Mouse (Mus musculus) layer of hippocampus, adult 18-20 months (tissue): ENCODE results near the gene B4galt3. TPM values are rescaled to one million over a fixed set of nuclear protein-coding genes. Genes with fewer than 3 reads are reported as not detected.
A peak's percentile ranks its signal among the peaks of the same experiment; 100 is the strongest.

Source experiments
- DNase-seq, 2 experiments: peaks; one replicate each; pipeline ENCODE4 v3.0.0; 2022; ENCODE audit warnings: low spot score in 2 of 2
- long read RNA-seq: library from polyadenylated mRNA; stranded (forward); transcript quantifications from one replicate; pipeline ENCODE4 v2.0.0, GENCODE M21; 2021
- total RNA-seq, 2 experiments: library from RNA; stranded (reverse); gene quantifications; 2 replicates each; pipeline ENCODE4 v1.2.3; 2021

The B4galt3 gene
- 10 to 100 TPM; 71.0 to 71.4 TPM for total RNA-seq
- long read RNA-seq, transcript B4galt3-201 (8 exons, 1,998 nt) = major isoform, 47 of 71 reads
- long read RNA-seq, partial matches to known transcripts = 8 of 71 reads
- long read RNA-seq, other reads (novel, unspliced or antisense) = 15 of 71 reads

GRCm38 (mm10) chr1:171269848-171270572 is at the start of gene B4galt3:
Gene B4galt3 (plus strand): TSS chr1:171270328.
- DNase-seq = peak; percentile 94 to 96

DNA sequence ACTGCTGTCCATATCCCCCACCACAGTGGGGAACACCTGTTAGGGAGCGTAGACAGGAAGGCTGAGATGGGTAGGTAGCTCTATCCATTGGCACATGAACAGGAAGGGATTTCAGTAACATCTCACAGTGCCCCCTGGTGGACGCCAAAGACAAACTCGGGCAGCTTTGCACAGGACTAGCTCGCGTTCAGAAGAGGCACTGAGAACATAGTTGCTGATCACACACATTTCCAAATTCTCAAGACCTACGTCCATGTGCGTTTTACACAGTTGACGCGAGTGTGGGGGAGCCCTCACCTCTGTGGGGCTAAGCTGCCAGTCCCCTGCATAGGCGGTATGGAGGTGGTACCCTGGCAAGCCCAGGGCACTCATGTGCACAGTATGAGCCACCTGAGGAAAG is 49.3 kb upstream of the B4galt3 start:
- DNase-seq = peak; percentile 82 to 92

GRCm38 (mm10) chr1:171221281-171222193 is 48.6 kb upstream of the B4galt3 start:
- DNase-seq = peak in 1 of 2 experiments; percentile 23

DNA sequence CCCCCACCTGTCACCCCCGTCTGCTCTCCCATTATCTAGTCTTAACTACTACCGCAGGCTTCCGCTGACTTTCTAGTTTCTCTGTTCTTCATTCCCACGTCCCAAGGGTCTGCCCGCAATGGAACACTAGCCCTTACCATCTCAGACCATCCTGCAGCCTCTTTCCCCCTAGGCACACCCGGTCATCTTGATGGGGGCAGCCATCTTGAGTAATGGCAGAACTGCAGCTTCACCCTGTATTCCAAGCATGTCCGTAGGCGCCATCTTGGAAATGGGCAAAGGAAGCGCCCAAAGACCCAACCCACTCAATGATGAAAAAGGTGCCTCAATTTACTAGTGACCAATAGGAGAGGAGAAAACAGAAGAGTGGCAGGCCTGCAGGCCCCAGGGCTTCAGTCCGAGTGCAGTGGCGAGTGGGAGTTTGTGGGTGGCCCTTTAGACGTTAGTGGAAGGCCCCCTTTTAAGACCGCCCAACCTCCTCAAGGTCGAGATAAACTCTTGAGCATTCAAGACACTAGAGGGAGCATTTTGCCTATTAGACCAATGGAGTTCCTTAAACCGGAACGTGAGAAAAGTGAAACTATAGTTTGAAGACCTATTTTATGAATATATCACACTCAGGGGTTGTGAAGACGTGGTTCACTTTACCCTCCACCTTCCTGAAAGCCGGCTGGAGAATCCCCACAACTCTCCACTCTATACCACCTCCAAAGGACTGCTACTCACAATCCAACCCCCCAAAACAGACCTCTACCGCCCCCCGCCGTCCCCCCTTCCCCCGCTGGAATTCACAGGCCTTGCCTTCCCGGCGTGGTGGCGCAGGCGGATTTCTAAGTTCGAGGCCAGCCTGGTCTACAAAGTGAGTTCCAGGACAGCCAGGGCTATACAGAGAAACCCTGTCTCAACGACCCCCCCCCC is 47.6 kb upstream of the B4galt3 start, which contains the start of gene Tomm40l:
TSS of gene Tomm40l (minus strand) at position 277 of the 918 bp plus-strand sequence.
- peak; percentile 97 to 98 for DNase-seq

- no peak for DNase-seq
These were observed 47.0 kb upstream of the B4galt3 start for GRCm38 (mm10) chr1:171223168-171223567.

DNA sequence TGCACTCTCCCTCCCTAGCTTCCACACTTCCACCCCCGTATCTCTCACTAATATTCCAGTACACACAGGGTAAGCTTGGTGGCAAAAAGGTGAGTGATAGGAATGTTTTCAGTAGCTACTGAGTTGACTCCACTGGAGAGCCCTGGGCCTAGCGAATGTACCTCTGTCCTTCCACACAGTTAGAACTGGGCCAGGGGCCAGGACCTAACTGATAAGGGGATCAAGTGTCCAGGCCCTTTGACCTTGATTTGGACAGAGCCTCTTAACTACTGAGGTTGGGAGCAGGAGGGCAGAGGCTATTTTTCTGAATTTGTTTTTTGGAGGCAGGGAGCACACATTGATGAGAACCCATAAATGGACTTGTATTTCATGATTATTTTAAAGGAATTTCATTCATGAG is 46.3 kb upstream of the B4galt3 start:
- no peak for DNase-seq

- no peak for DNase-seq
These were observed 45.3 kb upstream of the B4galt3 start, which contains the start of gene Apoa2 for GRCm38 (mm10) chr1:171224857-171225256. Gene Apoa2 (plus strand): TSS chr1:171225054.

DNA sequence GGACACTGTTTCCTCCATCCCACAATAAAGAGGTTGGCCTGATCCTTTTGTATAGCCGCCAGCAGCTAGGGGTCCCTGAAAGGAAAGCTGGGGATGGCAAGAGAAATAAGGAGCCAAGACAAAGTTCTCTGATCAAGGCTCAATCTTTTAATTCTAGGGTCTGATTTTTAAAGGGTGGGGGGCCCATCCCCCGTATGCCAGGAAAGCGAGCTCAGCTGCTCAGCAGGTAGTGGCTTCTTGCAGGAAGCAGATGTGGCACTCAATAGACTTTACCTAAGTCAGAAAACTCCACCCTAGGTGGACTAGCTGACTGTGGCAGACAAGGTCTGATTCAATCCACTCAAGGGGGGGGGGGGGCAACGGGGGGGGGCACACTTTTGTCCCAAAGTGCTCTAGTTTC is 43.3 kb upstream of the B4galt3 start:
- DNase-seq = no peak

DNA sequence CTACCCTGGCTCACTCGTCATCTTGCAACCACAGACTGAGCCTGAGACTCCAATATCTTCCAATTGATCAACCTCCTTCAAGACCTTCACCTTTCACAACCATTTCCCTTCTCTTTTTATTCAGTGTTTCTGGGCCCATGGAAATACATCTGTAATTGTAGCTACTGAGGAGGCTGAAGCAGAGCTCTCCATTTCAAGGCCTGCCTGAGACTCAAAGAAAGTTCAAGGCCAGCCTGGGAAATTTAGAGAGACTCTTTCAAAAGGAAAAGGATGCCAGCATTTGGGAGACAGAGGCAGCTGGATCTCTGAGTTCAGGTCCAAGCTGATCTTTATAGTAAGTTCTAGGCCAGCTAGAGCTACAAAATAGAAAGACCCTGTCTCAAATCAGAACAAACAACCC is 42.2 kb upstream of the B4galt3 start:
- no peak for DNase-seq

GRCm38 (mm10) chr1:171229750-171230149 is 40.4 kb upstream of the B4galt3 start:
- DNase-seq = no peak

GRCm38 (mm10) chr1:171230215-171230614 is 39.9 kb upstream of the B4galt3 start:
- DNase-seq = no peak

- no peak for DNase-seq
These were observed 38.3 kb upstream of the B4galt3 start for GRCm38 (mm10) chr1:171231844-171232243.

- DNase-seq = no peak
These were observed 37.8 kb upstream of the B4galt3 start for GRCm38 (mm10) chr1:171232348-171232747.

DNA sequence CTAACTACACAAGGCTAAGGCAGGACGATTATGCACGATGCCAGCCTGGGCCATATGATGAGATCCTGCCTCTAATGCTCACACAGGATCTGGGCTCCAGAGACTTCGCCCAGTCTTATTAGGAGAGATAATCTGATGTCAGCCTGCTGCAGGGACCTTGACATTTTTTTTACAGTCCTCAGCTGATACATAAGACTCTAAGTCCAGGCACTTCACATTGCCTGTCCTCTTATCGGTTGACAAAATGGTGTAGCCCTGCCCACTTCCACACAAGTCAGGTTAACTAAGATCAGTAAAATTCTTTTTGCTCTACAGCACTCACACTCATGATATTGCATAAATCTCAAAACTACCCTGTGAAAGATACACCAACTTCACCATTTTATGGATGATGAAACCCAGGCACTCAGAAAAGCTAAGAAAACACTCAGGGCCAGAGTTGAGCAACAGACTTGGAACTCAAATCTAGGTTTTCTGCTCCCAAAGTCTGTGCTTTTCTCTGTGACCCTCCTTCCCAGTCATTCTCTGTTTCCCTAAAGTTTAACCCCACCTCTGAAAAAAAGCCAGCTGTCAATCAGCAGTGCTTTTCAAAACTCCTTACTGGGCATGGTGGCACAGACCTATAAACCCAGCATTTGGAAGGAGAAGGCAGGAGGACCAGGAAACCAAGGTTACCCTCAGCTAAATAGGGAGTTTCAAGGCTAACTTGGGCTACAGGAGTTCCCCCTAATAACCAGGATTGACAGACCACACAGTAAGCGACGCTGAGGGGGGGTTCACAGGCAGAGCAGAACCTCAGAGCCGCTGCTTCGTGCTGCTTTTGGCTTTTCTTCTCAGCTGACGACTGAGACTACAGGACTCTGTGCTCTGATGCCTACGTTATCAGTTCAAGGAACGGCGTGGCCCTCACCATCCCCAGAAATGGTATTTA is 37.1 kb upstream of the B4galt3 start:
- no peak for DNase-seq

- DNase-seq = no peak
These were observed 36.0 kb upstream of the B4galt3 start, which contains the start of gene Fcer1g for GRCm38 (mm10) chr1:171234126-171234525. Gene Fcer1g (minus strand): TSS chr1:171234365.

DNA sequence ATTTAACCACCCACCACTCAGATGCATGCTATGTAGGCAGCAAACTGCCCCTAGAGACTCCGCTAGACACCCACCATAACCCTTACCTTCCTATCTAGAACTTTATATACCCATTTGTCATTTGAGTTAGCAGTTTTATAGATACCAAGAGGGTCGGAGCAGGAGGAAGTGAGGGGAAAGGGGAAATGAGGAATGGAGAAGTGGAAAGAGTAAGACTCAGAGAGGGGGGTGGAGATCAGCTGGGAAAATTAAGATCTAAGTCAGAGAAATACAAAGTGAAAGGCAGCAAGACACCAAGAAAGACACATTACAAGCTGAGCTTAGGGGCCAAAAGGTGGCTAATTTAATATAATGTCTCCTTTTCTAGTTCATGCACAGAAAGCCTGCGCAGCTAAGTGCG is 35.6 kb upstream of the B4galt3 start:
- no peak for DNase-seq

GRCm38 (mm10) chr1:171235791-171236190 is 34.3 kb upstream of the B4galt3 start:
- no peak for DNase-seq

DNA sequence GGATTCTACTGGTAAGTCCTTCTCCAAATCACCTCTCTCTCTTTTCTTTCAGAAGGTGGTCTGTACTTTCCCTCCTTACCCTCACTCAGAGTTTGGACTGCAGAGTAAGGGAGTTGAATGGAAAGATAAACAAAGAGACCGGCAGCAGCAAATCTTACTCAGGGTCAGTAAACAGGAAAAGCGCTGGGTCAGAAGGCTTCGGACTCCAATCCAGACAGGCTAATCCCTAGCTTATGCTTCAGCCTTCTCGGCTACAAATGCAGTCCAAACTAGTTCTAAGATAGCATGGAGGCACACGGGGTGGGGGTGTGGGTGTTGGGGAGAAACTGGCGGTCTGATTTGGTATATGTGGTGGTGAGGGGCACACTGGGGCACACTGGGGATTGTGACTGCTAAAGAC is 32.7 kb upstream of the B4galt3 start:
- no peak for DNase-seq

- DNase-seq = no peak
These were observed 31.7 kb upstream of the B4galt3 start for GRCm38 (mm10) chr1:171238463-171238862.
